Mouse (Mus musculus) heart, embryonic 15.5 days (tissue): ENCODE data around the gene Grcc10. TPM values are rescaled to one million over a fixed set of nuclear protein-coding genes. Genes with fewer than 3 reads are reported as not detected.

Experiments used
- ATAC-seq: fragments of 200-750 bp; cut with Nextera tagmentation; replicated peaks from 2 replicates; pipeline ENCODE4 v1.8.0; 2017; ENCODE audit warnings: low read depth, moderate TSS enrichment; ENCODE audit not compliant: insufficient number of reproducible peaks, insufficient read depth, low FRiP score
- H3K27ac ChIP-seq: fragments of 300-500 bp; sonication (generic); 2 replicates; pipeline ENCODE4 v1.5.1; 2015; ENCODE audit warnings: mild to moderate bottlenecking, inconsistent platforms
- H3K27me3 ChIP-seq: fragments of 300-500 bp; sonication (generic); 2 replicates; pipeline ENCODE4 v1.6.1; 2015; ENCODE audit warnings: inconsistent platforms
- H3K36me3 ChIP-seq: fragments of 300-500 bp; sonication (generic); 2 replicates; pipeline ENCODE4 v1.6.1; 2015; ENCODE audit warnings: mild to moderate bottlenecking, inconsistent platforms
- H3K4me1 ChIP-seq: fragments of 300-500 bp; sonication (generic); replicated peaks from 2 replicates; pipeline ENCODE4 v1.6.1; 2015; ENCODE audit warnings: inconsistent platforms
- H3K4me2 ChIP-seq: fragments of 300-500 bp; sonication (generic); 2 replicates; pipeline ENCODE4 v1.6.1; 2015; ENCODE audit warnings: inconsistent platforms, mild to moderate bottlenecking, moderate library complexity
- H3K4me3 ChIP-seq: fragments of 300-500 bp; sonication (generic); 2 replicates; pipeline ENCODE4 v1.5.1; 2015; ENCODE audit warnings: mild to moderate bottlenecking, inconsistent platforms
- H3K9ac ChIP-seq: fragments of 300-500 bp; sonication (generic); 2 replicates; pipeline ENCODE4 v1.6.1; 2015; ENCODE audit warnings: mild to moderate bottlenecking, inconsistent platforms
- H3K9me3 ChIP-seq: fragments of 300-500 bp; sonication (generic); replicated peaks from 2 replicates; pipeline ENCODE4 v1.6.1; 2016; ENCODE audit warnings: inconsistent platforms
- WGBS: fragments of 180-500 bp; shearing (Covaris S2); methylation state at CpG from one replicate; pipeline ENCODE4 v1.1.7; 2015; ENCODE audit warnings: mixed read lengths; 5-methylcytosine and 5-hydroxymethylcytosine counted together
- polyA plus RNA-seq: library from polyadenylated mRNA; unstranded; fragments of >200 nt; fragmentation: Nextera tagmentation; extraction: Ambion mirVana; gene quantifications from 2 replicates; pipeline ENCODE4 v1.2.1, GENCODE M21; 2015

The Grcc10 gene
- polyA plus RNA-seq, 1 experiment from 2014 or later, result 416 TPM

DNA sequence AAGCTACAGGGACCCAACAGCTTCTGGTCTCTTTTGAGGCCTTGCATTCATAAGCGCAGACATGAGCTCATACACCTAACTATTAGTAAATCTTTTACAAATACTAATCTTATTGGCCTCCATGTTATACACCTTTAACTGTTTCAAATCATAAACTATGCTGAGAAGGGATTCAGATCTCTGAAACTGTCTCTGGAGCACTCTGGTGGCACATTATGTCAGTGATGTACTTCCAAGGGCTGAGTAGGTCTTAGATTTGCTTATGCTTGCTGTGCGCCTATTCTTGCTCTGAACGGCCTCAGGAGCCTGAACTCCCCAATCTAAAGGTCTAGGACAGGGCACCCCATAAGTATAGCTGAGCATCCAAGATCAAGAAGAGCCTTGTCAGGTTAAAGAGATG is 668 bp upstream of the Grcc10 start:
- Histone ChIP-seq H3K4me2 (peak overlapping the region; percentile 82), H3K4me3 (peak overlapping the region; percentile 66), H3K27me3 (no peaks in the 10 kb centered on the region), H3K9ac (peak overlapping the region; percentile 54), H3K9me3 (no peaks in the 10 kb centered on the region), H3K36me3 (peaks cover 20% of the 10 kb centered on the region), H3K4me1 (peaks cover 44% of the 10 kb centered on the region), H3K27ac (peak overlapping the region; percentile 99)
- WGBS, result 74% methylated on average over 3 of the region's 3 CpGs
- no peak for ATAC-seq

GRCm38 (mm10) chr6:124740211-124740887 is 825 bp downstream of the Grcc10 start:
- peaks cover 33% of the 10 kb centered on the region for H3K4me1 ChIP-seq
- H3K36me3 ChIP-seq, result peaks cover 20% of the 10 kb centered on the region
- no peaks in the 10 kb centered on the region for H3K27me3 ChIP-seq
- peak overlapping the region; percentile 99 for H3K27ac ChIP-seq
- H3K9me3 ChIP-seq, result no peaks in the 10 kb centered on the region
- peak; percentile 19 for ATAC-seq
- H3K4me3 ChIP-seq, result peak overlapping the region; percentile 66
- WGBS, result under 1% methylated on average over 29 of the region's 29 CpGs
- H3K4me2 ChIP-seq, result peak overlapping the region; percentile 82
- H3K9ac ChIP-seq, result peak overlapping the region; percentile 81

GRCm38 (mm10) chr6:124739231-124739796 is 1.9 kb downstream of the Grcc10 start:
- Histone ChIP-seq H3K4me3 (no peak overlapping the region), H3K36me3 (peaks cover 16% of the 10 kb centered on the region), H3K4me1 (peaks cover 26% of the 10 kb centered on the region), H3K27ac (no peak overlapping the region), H3K4me2 (peak overlapping the region; percentile 8; the same call in 1 of the 2 replicates), H3K9ac (no peak overlapping the region), H3K27me3 (no peaks in the 10 kb centered on the region), H3K9me3 (no peaks in the 10 kb centered on the region)
- no peak for ATAC-seq
- 79% methylated on average over 10 of the region's 10 CpGs for WGBS

DNA sequence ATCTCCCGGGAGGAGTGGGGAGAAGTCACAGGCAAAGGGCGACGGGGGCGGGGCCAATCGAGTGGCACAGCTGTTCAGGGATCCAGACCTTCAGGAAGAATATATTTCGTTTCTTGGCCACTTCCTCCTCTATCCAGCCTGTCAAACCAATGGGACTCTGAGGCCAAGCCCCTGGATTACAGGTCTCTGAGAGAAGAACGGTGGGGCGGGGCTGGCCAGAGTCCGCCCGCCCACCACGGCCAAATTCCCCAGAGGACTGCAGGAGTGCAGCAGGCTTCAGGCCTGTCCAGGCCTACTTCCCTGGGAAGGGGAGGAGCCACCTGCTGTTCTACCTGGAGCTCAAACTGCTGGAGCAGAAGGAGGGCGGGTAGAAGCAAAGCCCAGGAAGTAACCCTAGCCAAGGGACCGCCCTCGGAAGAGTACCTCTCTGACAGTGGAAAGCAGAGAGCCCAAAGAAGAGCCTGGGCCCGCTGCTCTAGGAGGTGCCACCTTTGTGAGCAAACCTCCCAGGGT is 2.6 kb downstream of the Grcc10 start, which contains the start of gene Ptpn6:
Gene Ptpn6, minus strand, starts transcription at position 204 of the 513 bp plus-strand sequence.
- no peak for ATAC-seq
- H3K4me3 ChIP-seq, result no peak within 1 kb of the TSS; the same call in 1 of the 2 replicates
- H3K27me3 ChIP-seq, result no peaks in the 10 kb centered on the region
- H3K36me3 ChIP-seq, result peaks cover 8% of the 10 kb centered on the region; the same call in 1 of the 2 replicates
- peak within 1 kb of the TSS; percentile 8; the same call in 1 of the 2 replicates for H3K4me2 ChIP-seq
- 0 out of 2 replicates have a peak within 1 kb of the TSS, but pooled peaks have one; percentile 13 for H3K27ac ChIP-seq
- WGBS, result 33% methylated on average over 15 of the region's 15 CpGs
- no peaks in the 10 kb centered on the region for H3K9me3 ChIP-seq
- H3K4me1 ChIP-seq, result peaks cover 26% of the 10 kb centered on the region
- no peak within 1 kb of the TSS for H3K9ac ChIP-seq

GRCm38 (mm10) chr6:124737040-124737439 is 4.1 kb downstream of the Grcc10 start:
- WGBS, result 86% methylated on average over 11 of the region's 11 CpGs
- no peaks in the 10 kb centered on the region for H3K9me3 ChIP-seq

GRCm38 (mm10) chr6:124734417-124734816 is 6.8 kb downstream of the Grcc10 start:
- ATAC-seq, result no peak
- H3K27me3 ChIP-seq, result no peaks in the 10 kb centered on the region
- peaks cover 14% of the 10 kb centered on the region for H3K4me1 ChIP-seq
- H3K4me2 ChIP-seq, result no peak overlapping the region
- no peak overlapping the region for H3K27ac ChIP-seq
- H3K9me3 ChIP-seq, result no peaks in the 10 kb centered on the region
- no peak overlapping the region for H3K9ac ChIP-seq
- WGBS, result 87% methylated on average over 3 of the region's 3 CpGs
- no peak overlapping the region for H3K4me3 ChIP-seq
- no peaks in the 10 kb centered on the region for H3K36me3 ChIP-seq

More at GRCm38 (mm10) chr6:124737040-124737439, 4.1 kb downstream of the Grcc10 start:
- no peaks in the 10 kb centered on the region for H3K36me3 ChIP-seq
- H3K9ac ChIP-seq, result no peak overlapping the region
- H3K27ac ChIP-seq, result no peak overlapping the region
- no peak overlapping the region for H3K4me2 ChIP-seq
- no peaks in the 10 kb centered on the region for H3K27me3 ChIP-seq
- H3K4me1 ChIP-seq, result peaks cover 27% of the 10 kb centered on the region
- no peak for ATAC-seq
- no peak overlapping the region for H3K4me3 ChIP-seq

DNA sequence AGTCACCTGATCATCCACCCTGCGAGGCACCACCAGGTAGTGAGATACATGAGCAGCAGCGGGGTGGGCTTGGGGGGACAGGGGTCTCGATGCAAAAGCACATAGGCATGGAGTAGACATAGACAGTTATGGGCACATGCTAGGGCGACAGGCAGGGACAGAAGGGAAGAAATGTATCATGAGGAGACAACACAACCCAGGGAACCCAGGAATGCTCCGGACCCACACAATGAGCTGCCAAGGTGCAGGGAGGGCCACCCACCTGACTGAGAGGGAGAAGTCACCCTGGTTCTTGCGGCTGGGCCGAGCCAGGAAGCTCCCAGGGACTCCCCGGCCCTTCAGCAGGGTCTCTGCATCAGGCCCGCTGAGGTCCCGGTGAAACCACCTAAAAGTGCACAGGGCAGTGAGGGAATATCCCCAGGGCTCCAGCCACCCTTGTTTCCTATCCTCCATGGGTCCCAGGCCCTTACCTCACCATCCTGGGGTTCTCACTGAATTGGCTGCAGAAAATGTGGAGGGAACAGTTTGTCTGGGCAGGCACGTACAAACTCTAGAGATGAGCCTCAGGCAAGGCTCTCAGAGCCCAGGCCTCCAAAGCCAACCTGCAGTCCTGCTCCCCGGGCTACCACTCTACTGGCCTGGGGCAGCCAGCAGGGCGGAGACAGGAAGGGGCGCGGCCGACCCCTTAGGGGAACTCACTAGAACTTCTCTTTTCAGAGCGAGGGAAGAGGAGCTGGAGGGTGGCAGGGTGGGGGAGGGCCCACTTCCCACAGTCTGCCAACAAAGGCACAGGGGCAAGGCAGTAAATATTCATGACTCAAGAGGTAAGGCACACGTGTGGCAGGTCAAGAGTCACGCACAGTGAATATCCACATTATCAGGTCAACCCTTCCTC is 8.5 kb downstream of the Grcc10 start:
- Histone ChIP-seq H3K27me3 (no peaks in the 10 kb centered on the region), H3K4me2 (peak overlapping the region; percentile 28; the same call in 1 of the 2 replicates), H3K4me1 (peaks cover 2% of the 10 kb centered on the region; the same call in 1 of the 2 replicates), H3K9me3 (no peaks in the 10 kb centered on the region), H3K4me3 (peak overlapping the region; percentile 30), H3K27ac (peak overlapping the region; percentile 20; the same call in 1 of the 2 replicates), H3K9ac (peak overlapping the region; percentile 31; the same call in 1 of the 2 replicates), H3K36me3 (no peaks in the 10 kb centered on the region)
- WGBS, result 51% methylated on average over 19 of the region's 19 CpGs
- no peak; the same call in 1 of the 2 replicates for ATAC-seq

DNA sequence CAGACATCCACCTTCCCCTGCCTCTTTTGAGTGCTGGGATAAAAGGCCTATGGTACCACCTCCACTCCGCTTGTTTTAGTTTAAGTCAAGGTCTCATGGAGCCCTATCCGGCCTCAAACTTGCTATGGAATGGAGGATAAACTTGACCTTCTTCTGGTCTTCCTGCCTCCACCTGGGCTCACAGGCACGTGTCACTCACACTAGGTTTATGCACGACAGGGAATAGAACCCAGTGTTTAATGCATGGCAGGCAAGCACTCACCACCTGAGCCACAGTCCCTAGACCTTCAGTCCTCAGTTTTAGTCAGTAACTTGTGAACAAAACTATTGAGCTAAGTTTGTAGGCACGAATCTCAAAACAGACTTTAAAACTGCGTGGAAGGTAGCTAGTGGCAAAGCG is 10.1 kb downstream of the Grcc10 start:
- no peak overlapping the region for H3K27ac ChIP-seq
- H3K4me3 ChIP-seq, result no peak overlapping the region
- H3K4me1 ChIP-seq, result peaks cover 2% of the 10 kb centered on the region; the same call in 1 of the 2 replicates
- no peak overlapping the region for H3K9ac ChIP-seq
- no peaks in the 10 kb centered on the region for H3K36me3 ChIP-seq
- H3K27me3 ChIP-seq, result no peaks in the 10 kb centered on the region
- no peak overlapping the region for H3K4me2 ChIP-seq
- WGBS, result 77% methylated on average over 7 of the region's 7 CpGs
- H3K9me3 ChIP-seq, result no peaks in the 10 kb centered on the region
- no peak for ATAC-seq

GRCm38 (mm10) chr6:124729850-124730705 is 11.1 kb downstream of the Grcc10 start:
- no peaks in the 10 kb centered on the region for H3K36me3 ChIP-seq
- peaks cover 2% of the 10 kb centered on the region; the same call in 1 of the 2 replicates for H3K4me1 ChIP-seq
- no peak overlapping the region for H3K4me3 ChIP-seq
- H3K9me3 ChIP-seq, result no peaks in the 10 kb centered on the region
- WGBS, result 71% methylated on average over 8 of the region's 8 CpGs
- no peak overlapping the region for H3K9ac ChIP-seq
- H3K4me2 ChIP-seq, result no peak overlapping the region
- H3K27me3 ChIP-seq, result no peaks in the 10 kb centered on the region
- no peak overlapping the region for H3K27ac ChIP-seq
- ATAC-seq, result no peak

DNA sequence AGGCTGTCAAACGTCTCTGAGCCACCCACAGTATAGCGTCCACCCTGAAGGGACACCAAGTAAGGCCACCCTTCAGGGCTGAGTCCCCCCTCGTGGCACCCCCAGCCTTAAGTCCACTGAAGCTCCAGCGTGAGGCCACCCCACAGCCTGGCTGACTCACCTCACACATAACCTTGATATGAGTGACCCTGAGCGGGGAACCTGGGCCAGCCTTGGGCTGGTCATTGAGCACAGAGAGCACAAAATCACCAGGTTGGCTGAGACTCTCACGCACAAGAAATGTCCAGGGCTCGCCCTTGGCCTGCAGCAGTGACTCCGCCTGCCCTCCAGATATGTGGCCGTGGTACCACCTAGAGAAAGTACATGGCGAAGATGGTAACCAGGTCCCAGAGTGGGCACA is 12.6 kb downstream of the Grcc10 start:
- Histone ChIP-seq H3K36me3 (no peaks in the 10 kb centered on the region), H3K4me2 (no peak overlapping the region), H3K9me3 (no peaks in the 10 kb centered on the region), H3K4me1 (peaks cover 2% of the 10 kb centered on the region; the same call in 1 of the 2 replicates), H3K4me3 (no peak overlapping the region), H3K27ac (no peak overlapping the region), H3K9ac (no peak overlapping the region), H3K27me3 (no peaks in the 10 kb centered on the region)
- ATAC-seq, result no peak
- WGBS, result 81% methylated on average over 10 of the region's 10 CpGs
